In genomic region chr11:11826475-11826874, GRCm38 (mm10) we compare ENCODE assay signal across 17 mouse cellular contexts. TPM values are rescaled to one million over a fixed set of nuclear protein-coding genes. Genes with fewer than 3 reads are reported as not detected.
DNase-seq lines count a peak whose midpoint lies in the region; ATAC-seq lines count a peak whose summit lies in the region.
"Had no signal": no experiment of that assay in that cellular context is flagged by ENCODE, and none has a peak within 500 bp of the region (broad histone marks: within the 10 kb centered on the region; RNA-seq: fewer than 3 reads in every experiment).

No protein-coding gene starts in this region.

- peaks cover 96% of the 10 kb centered on the region for H3K4me1 ChIP-seq in heart, embryonic 10.5 days
- peaks cover 69% of the 10 kb centered on the region for H3K4me1 ChIP-seq in intestine, embryonic 14.5 days (replicated peaks; ENCODE audit: control insufficient read depth, insufficient read depth, low read length)
- H3K4me1 ChIP-seq in intestine, embryonic 16.5 days (ENCODE audit: control insufficient read depth, insufficient read depth, low read length) = peaks cover 44% of the 10 kb centered on the region
- peaks cover 96% of the 10 kb centered on the region for H3K4me1 ChIP-seq in limb, embryonic 10.5 days

- peak overlapping the region; percentile 98 for H3K27ac ChIP-seq in heart, embryonic 10.5 days
- peak overlapping the region; percentile 51; the same call in 1 of the 2 replicates for H3K27ac ChIP-seq in intestine, embryonic 14.5 days (ENCODE audit: low read depth)
- H3K27ac ChIP-seq in intestine, embryonic 16.5 days (ENCODE audit: low read length) = no peak overlapping the region
- H3K27ac ChIP-seq in limb, embryonic 10.5 days = peak overlapping the region; percentile 96
- H3K27ac ChIP-seq: forebrain, embryonic 13.5 days; liver, embryonic 15.5 days; macrophage; midbrain, embryonic 12.5 days had no signal

- H3K4me3 ChIP-seq in heart, embryonic 10.5 days = no peak overlapping the region
- H3K4me3 ChIP-seq in intestine, embryonic 14.5 days (ENCODE audit: low read depth, low read length) = no peak overlapping the region
- H3K4me3 ChIP-seq in intestine, embryonic 16.5 days (ENCODE audit: low read length) = no peak overlapping the region
- no peak overlapping the region for H3K4me3 ChIP-seq in limb, embryonic 10.5 days
- H3K4me3 ChIP-seq: embryonic facial prominence, embryonic 12.5 days; forebrain, embryonic 13.5 days; liver, embryonic 15.5 days; midbrain, embryonic 12.5 days had no signal

- no peaks in the 10 kb centered on the region for H3K27me3 ChIP-seq in heart, embryonic 10.5 days (ENCODE audit: insufficient read depth, poor library complexity, severe bottlenecking)
- H3K27me3 ChIP-seq in intestine, embryonic 14.5 days (replicated peaks; ENCODE audit: control insufficient read depth, insufficient read depth, low read length) = no peaks in the 10 kb centered on the region
- H3K27me3 ChIP-seq in intestine, embryonic 16.5 days (replicated peaks; ENCODE audit: control insufficient read depth, insufficient read depth, low read length) = no peaks in the 10 kb centered on the region
- H3K27me3 ChIP-seq in limb, embryonic 10.5 days (ENCODE audit: low read depth, poor library complexity, severe bottlenecking) = no peaks in the 10 kb centered on the region
- H3K27me3 ChIP-seq: embryonic facial prominence, embryonic 12.5 days; forebrain, embryonic 13.5 days had no signal

- no peak overlapping the region for H3K9ac ChIP-seq in intestine, embryonic 14.5 days (ENCODE audit: low read length)
- no peak overlapping the region for H3K9ac ChIP-seq in intestine, embryonic 16.5 days (ENCODE audit: low read depth, low read length)
- H3K9ac ChIP-seq: embryonic facial prominence, embryonic 12.5 days; forebrain, embryonic 13.5 days; liver, embryonic 15.5 days; midbrain, embryonic 12.5 days had no signal

- ATAC-seq in intestine, embryonic 14.5 days (replicated peaks; ENCODE audit: low FRiP score, low TSS enrichment, low read depth) = no peak
- no peak for ATAC-seq in intestine, embryonic 16.5 days
- ATAC-seq in activated CD4-positive, CD25-positive, alpha-beta regulatory T cell, adult 4 months = peak; percentile 48
- no peak for ATAC-seq in megakaryocyte progenitor cell, adult 5-6 weeks (replicated peaks; ENCODE audit: poor library complexity)
- ATAC-seq: forebrain, embryonic 13.5 days had no signal

- DNase-seq in heart, embryonic 10.5 days (ENCODE audit: low spot score) = no peak
- DNase-seq in heart, postnatal 10 days = no peak
- no peak for DNase-seq in intestine, embryonic 14.5 days (ENCODE audit: low spot score)
- DNase-seq in limb, embryonic 10.5 days (ENCODE audit: low spot score) = no peak
- DNase-seq in retina, embryonic 14.5 days (ENCODE audit: low spot score) = no peak
- DNase-seq: adrenal gland, postnatal 14 days; cerebellum, adult 2 months; gastrocnemius, postnatal 14 days; right cerebral cortex, postnatal 4 days had no signal

- H3K9me3 ChIP-seq in heart, embryonic 10.5 days = no peaks in the 10 kb centered on the region
- H3K9me3 ChIP-seq in intestine, embryonic 14.5 days (ENCODE audit: control insufficient read depth, low read length) = no peaks in the 10 kb centered on the region
- H3K9me3 ChIP-seq in intestine, embryonic 16.5 days (ENCODE audit: control insufficient read depth, low read length) = no peaks in the 10 kb centered on the region
- no peaks in the 10 kb centered on the region for H3K9me3 ChIP-seq in limb, embryonic 10.5 days (replicated peaks)
- H3K9me3 ChIP-seq: embryonic facial prominence, embryonic 12.5 days; forebrain, embryonic 13.5 days; liver, embryonic 15.5 days; midbrain, embryonic 12.5 days had no signal

- H3K36me3 ChIP-seq in heart, embryonic 10.5 days = no peaks in the 10 kb centered on the region
- no peaks in the 10 kb centered on the region for H3K36me3 ChIP-seq in intestine, embryonic 14.5 days (ENCODE audit: control insufficient read depth, insufficient read depth, low read length)
- no peaks in the 10 kb centered on the region for H3K36me3 ChIP-seq in intestine, embryonic 16.5 days (ENCODE audit: control insufficient read depth, insufficient read depth, low read length)
- no peaks in the 10 kb centered on the region for H3K36me3 ChIP-seq in limb, embryonic 10.5 days
- H3K36me3 ChIP-seq: embryonic facial prominence, embryonic 12.5 days; liver, embryonic 15.5 days; midbrain, embryonic 12.5 days had no signal

- H3K4me2 ChIP-seq in intestine, embryonic 14.5 days (ENCODE audit: low read length) = no peak overlapping the region
- H3K4me2 ChIP-seq in intestine, embryonic 16.5 days (ENCODE audit: low read depth, low read length) = no peak overlapping the region
- H3K4me2 ChIP-seq: embryonic facial prominence, embryonic 12.5 days; forebrain, embryonic 13.5 days; liver, embryonic 15.5 days; midbrain, embryonic 12.5 days had no signal

- intact Hi-C loops in heart, postnatal 10 days (cut with DNase I) = no loop called here

RNA-seq across cellular contexts. Expression of gene Fignl1, which starts 17.7 kb away (rescaled TPM):
- 94.9 and 96.4 TPM in 2 replicates for polyA plus RNA-seq in heart, embryonic 10.5 days (2016; fragmentation: Nextera tagmentation; extraction: Ambion mirVana)
- total RNA-seq in heart, postnatal 10 days (2021) = 1 to 10 TPM; 5.6 to 6.7 TPM
- polyA plus RNA-seq in intestine, embryonic 14.5 days (2014; fragmentation: Nextera tagmentation; extraction: Ambion mirVana) = 61.7 and 63.7 TPM in 2 replicates
- polyA plus RNA-seq in intestine, embryonic 16.5 days (2015; fragmentation: Nextera tagmentation; extraction: Ambion mirVana) = 38.1 and 40.4 TPM in 2 replicates
- polyA plus RNA-seq in activated CD4-positive, CD25-positive, alpha-beta regulatory T cell, adult 4 months (2017; shearing (Covaris generic)) = 10 to 100 TPM; 23.8 to 32.5 TPM
- polyA plus RNA-seq in limb, embryonic 10.5 days (2016; fragmentation: Nextera tagmentation; extraction: Ambion mirVana) = 101 and 110 TPM in 2 replicates
- 60.0 and 75.1 TPM in 2 replicates for total RNA-seq in megakaryocyte progenitor cell, adult 5-6 weeks (2015)
- 82.4 and 96.9 TPM in 2 replicates for total RNA-seq in megakaryocyte progenitor cell, adult 5-6 weeks (2017)
